9 mouse cellular contexts compared by ENCODE assay signal in the genomic region with DNA sequence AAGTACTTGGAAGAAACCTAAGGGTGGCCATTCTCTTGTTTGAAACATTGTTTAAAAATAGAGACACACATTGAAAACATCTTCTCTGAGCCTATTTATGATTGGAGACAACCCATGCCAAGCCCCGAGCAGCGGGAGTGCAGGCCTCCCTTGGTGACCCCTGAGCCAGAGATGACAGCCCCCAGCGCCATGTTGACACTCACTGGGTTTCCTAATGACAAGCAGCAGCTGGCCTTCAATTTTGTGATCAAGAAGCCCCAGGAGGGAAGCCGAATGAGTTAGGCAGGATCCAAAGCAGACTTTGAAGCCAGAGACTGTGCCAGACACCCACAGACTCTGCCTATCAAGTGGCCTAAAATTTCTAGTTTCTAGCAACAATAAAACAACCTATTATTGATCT.
DNase-seq lines count a peak whose midpoint lies in the region; ATAC-seq and TF ChIP-seq lines count a peak whose summit lies in the region.
"Had no signal": no experiment of that assay in that cellular context is flagged by ENCODE, and none has a peak within 500 bp of the region (broad histone marks: within the 10 kb centered on the region; RNA-seq: fewer than 3 reads in every experiment).

No protein-coding gene starts in this region.

- intact Hi-C loops in left cerebral cortex, adult 2 months (cut with DNase I) = no loop called here

- WGBS in hindbrain, embryonic 14.5 days = 22% methylated on average over 4 of the region's 4 CpGs

- no peak overlapping the region for H3K4me2 ChIP-seq in hindbrain, embryonic 14.5 days (replicated peaks)

- H3K9me3 ChIP-seq in hindbrain, embryonic 14.5 days (ENCODE audit: control insufficient read depth, low read length) = no peaks in the 10 kb centered on the region

- H3K27me3 ChIP-seq in hindbrain, embryonic 14.5 days (ENCODE audit: control insufficient read depth, insufficient read depth, low read length) = no peaks in the 10 kb centered on the region
- H3K27me3 ChIP-seq: CH12.LX had no signal

- H3K4me1 ChIP-seq in hindbrain, embryonic 14.5 days (replicated peaks; ENCODE audit: control insufficient read depth, insufficient read depth, low read length) = peaks cover 22% of the 10 kb centered on the region

- peak overlapping the region; percentile 40; the same call in 1 of the 2 replicates for H3K27ac ChIP-seq in left cerebral cortex, adult 2 months
- peak overlapping the region; percentile 71 for H3K27ac ChIP-seq in hindbrain, embryonic 14.5 days

- TF ChIP-seq CTCF in left cerebral cortex, adult 2 months (IDR thresholded peaks at IDR 0.05) = no peak

- DNase-seq in left cerebral cortex, adult 2 months (ENCODE audit: extremely low spot score in 1 of 2, low spot score in 2 of 2) = no peak
- DNase-seq in left cerebral cortex, adult 11 months (ENCODE audit: low spot score) = no peak
- DNase-seq in cerebellum, postnatal 10 days = peak; percentile 75 to 90
- no peak for DNase-seq in hindbrain, embryonic 14.5 days (ENCODE audit: low spot score)
- peak; percentile 16 for DNase-seq in neural tube, embryonic 10.5 days (ENCODE audit: extremely low spot score, low spot score)
- no peak for DNase-seq in natural killer cell, adult 2 months (ENCODE audit: low spot score in 2 of 2)
- no peak for DNase-seq in spleen, postnatal 36 days (ENCODE audit: low spot score in 2 of 2)
- no peak for DNase-seq in spleen, adult 12 weeks (ENCODE audit: low spot score)

- no peak overlapping the region for H3K4me3 ChIP-seq in left cerebral cortex, adult 2 months
- H3K4me3 ChIP-seq in hindbrain, embryonic 14.5 days (replicated peaks; ENCODE audit: low read length) = no peak overlapping the region

- ATAC-seq in hindbrain, embryonic 14.5 days (ENCODE audit: low FRiP score) = no peak; the same call in 1 of the 2 replicates

- no peaks in the 10 kb centered on the region for H3K36me3 ChIP-seq in hindbrain, embryonic 14.5 days (replicated peaks; ENCODE audit: control insufficient read depth, insufficient read depth)

- no peak overlapping the region for H3K9ac ChIP-seq in hindbrain, embryonic 14.5 days

Comparison
In these comparisons a context has a peak if more than half of its experiments do, and no peak if none do; other contexts are left out.
1. DNase-seq: peak in cerebellum, postnatal 10 days (2 of 2) and neural tube, embryonic 10.5 days (single experiment); none in left cerebral cortex, adult 2 months (0 of 2), left cerebral cortex, adult 11 months (single experiment), hindbrain, embryonic 14.5 days (single experiment), natural killer cell, adult 2 months (0 of 2), spleen, postnatal 36 days (0 of 2) and spleen, adult 12 weeks (single experiment).